Mouse (Mus musculus) kidney, embryonic 15.5 days (tissue): ENCODE data around the gene Trim6. TPM values are rescaled to one million over a fixed set of nuclear protein-coding genes. Genes with fewer than 3 reads are reported as not detected.
A peak's percentile ranks its signal among the peaks of the same experiment; 100 is the strongest.
"Not testable (repeated sequence)": the region's sequence is repeated elsewhere in the genome, so short reads cannot be mapped to it uniquely, and the experiment has no call there.

Experiments
- ATAC-seq: fragments of 200-750 bp; cut with Nextera tagmentation; replicated peaks from 2 replicates; pipeline ENCODE4 v1.8.0; 2017; ENCODE audit warnings: moderate TSS enrichment; ENCODE audit not compliant: low FRiP score
- H3K27ac ChIP-seq: fragments of 300-500 bp; sonication (generic); 2 replicates; pipeline ENCODE4 v1.5.1; 2015; ENCODE audit warnings: mild to moderate bottlenecking, inconsistent platforms
- H3K27me3 ChIP-seq: fragments of 300-500 bp; sonication (generic); 2 replicates; pipeline ENCODE4 v1.6.1; 2015; ENCODE audit warnings: inconsistent platforms
- H3K36me3 ChIP-seq: fragments of 300-500 bp; sonication (generic); 2 replicates; pipeline ENCODE4 v1.6.1; 2015; ENCODE audit warnings: inconsistent platforms
- H3K4me1 ChIP-seq: fragments of 300-500 bp; sonication (generic); 2 replicates; pipeline ENCODE4 v1.6.1; 2015; ENCODE audit warnings: inconsistent platforms
- H3K4me2 ChIP-seq: fragments of 300-500 bp; sonication (generic); 2 replicates; pipeline ENCODE4 v1.6.1; 2015; ENCODE audit warnings: moderate library complexity, mild to moderate bottlenecking, inconsistent platforms
- H3K4me3 ChIP-seq: fragments of 300-500 bp; sonication (generic); replicated peaks from 2 replicates; pipeline ENCODE4 v1.5.1; 2015; ENCODE audit warnings: mild to moderate bottlenecking, inconsistent platforms
- H3K9ac ChIP-seq: fragments of 300-500 bp; sonication (generic); 2 replicates; pipeline ENCODE4 v1.6.1; 2015; ENCODE audit warnings: mild to moderate bottlenecking, inconsistent platforms
- H3K9me3 ChIP-seq: fragments of 300-500 bp; sonication (generic); replicated peaks from 2 replicates; pipeline ENCODE4 v1.6.1; 2016; ENCODE audit warnings: inconsistent platforms
- WGBS: fragments of 180-500 bp; shearing (Covaris S2); methylation state at CpG from one replicate; pipeline ENCODE4 v1.1.7; 2015; ENCODE audit warnings: mixed read lengths; 5-methylcytosine and 5-hydroxymethylcytosine counted together
- polyA plus RNA-seq: library from polyadenylated mRNA; unstranded; fragments of >200 nt; fragmentation: Nextera tagmentation; extraction: Ambion mirVana; gene quantifications from 2 replicates; pipeline ENCODE4 v1.2.1, GENCODE M21; 2015

Trim6 gene
- polyA plus RNA-seq, 1 experiment from 2014 or later = 2.2 TPM

GRCm38 (mm10) chr7:104231203-104231602 lies 12.6 kb downstream of the Trim6 start:
- H3K4me3 ChIP-seq = no peak overlapping the region
- no peaks in the 10 kb centered on the region for H3K9me3 ChIP-seq
- H3K27me3 ChIP-seq = no peaks in the 10 kb centered on the region
- no peaks in the 10 kb centered on the region for H3K4me1 ChIP-seq
- H3K9ac ChIP-seq = no peak overlapping the region
- no peak overlapping the region for H3K27ac ChIP-seq
- WGBS = 31% methylated on average over 2 of the region's 2 CpGs
- no peaks in the 10 kb centered on the region for H3K36me3 ChIP-seq
- ATAC-seq = no peak
- H3K4me2 ChIP-seq = no peak overlapping the region

GRCm38 (mm10) chr7:104240857-104241256 lies 22.3 kb downstream of the Trim6 start:
- Histone ChIP-seq H3K4me1 (0 out of 2 replicates have a peak, but pooled peaks cover 3% of the 10 kb centered on the region), H3K27ac (no peak overlapping the region), H3K9me3 (no peaks in the 10 kb centered on the region), H3K27me3 (no peaks in the 10 kb centered on the region), H3K4me3 (no peak overlapping the region), H3K9ac (no peak overlapping the region), H3K36me3 (no peaks in the 10 kb centered on the region), H3K4me2 (no peak overlapping the region)
- no peak for ATAC-seq

- ATAC-seq = no peak
- H3K4me3 ChIP-seq = no peak overlapping the region
- H3K4me2 ChIP-seq = peak overlapping the region; percentile 62; the same call in 1 of the 2 replicates
- no peak overlapping the region for H3K27ac ChIP-seq
- H3K27me3 ChIP-seq = no peaks in the 10 kb centered on the region
- H3K4me1 ChIP-seq = 0 out of 2 replicates have a peak, but pooled peaks cover 3% of the 10 kb centered on the region
- no peak overlapping the region for H3K9ac ChIP-seq
- H3K36me3 ChIP-seq = no peaks in the 10 kb centered on the region
- WGBS = 65% methylated on average over 1 of the region's 1 CpGs
- H3K9me3 ChIP-seq = no peaks in the 10 kb centered on the region
These were observed 25.0 kb downstream of the Trim6 start for GRCm38 (mm10) chr7:104243616-104244015.

GRCm38 (mm10) chr7:104244287-104245181 lies 25.9 kb downstream of the Trim6 start, which contains the start of gene Trim34a:
Trim34a (plus strand) TSS chr7:104244457.
- H3K27ac ChIP-seq = peak within 1 kb of the TSS; percentile 73
- peak within 1 kb of the TSS; percentile 53 for H3K9ac ChIP-seq
- peak within 1 kb of the TSS; percentile 53 for H3K4me3 ChIP-seq
- H3K4me2 ChIP-seq = peak within 1 kb of the TSS; percentile 62
- ATAC-seq = peak; percentile 93
- no peaks in the 10 kb centered on the region for H3K27me3 ChIP-seq
- H3K9me3 ChIP-seq = no peaks in the 10 kb centered on the region
- 0 out of 2 replicates have a peak, but pooled peaks cover 3% of the 10 kb centered on the region for H3K4me1 ChIP-seq
- H3K36me3 ChIP-seq = no peaks in the 10 kb centered on the region
- WGBS = 5% methylated on average over 13 of the region's 13 CpGs

GRCm38 (mm10) chr7:104260380-104260779 lies 41.8 kb downstream of the Trim6 start:
- not testable (repeated sequence) for H3K27me3 ChIP-seq, H3K36me3 ChIP-seq, H3K4me1 ChIP-seq, H3K4me2 ChIP-seq, H3K9me3 ChIP-seq, ATAC-seq, H3K4me3 ChIP-seq, H3K27ac ChIP-seq, H3K9ac ChIP-seq
- 90% methylated on average over 4 of the region's 4 CpGs for WGBS

- WGBS = 78% methylated on average over 5 of the region's 5 CpGs
- not testable (repeated sequence) for H3K36me3 ChIP-seq, H3K9ac ChIP-seq, H3K4me1 ChIP-seq, ATAC-seq, H3K4me3 ChIP-seq, H3K27ac ChIP-seq, H3K9me3 ChIP-seq, H3K4me2 ChIP-seq, H3K27me3 ChIP-seq
These were observed 46.7 kb downstream of the Trim6 start for GRCm38 (mm10) chr7:104265335-104265734.

GRCm38 (mm10) chr7:104279361-104279760 lies 60.8 kb downstream of the Trim6 start:
- H3K4me3 ChIP-seq, H3K36me3 ChIP-seq, H3K4me1 ChIP-seq, H3K27me3 ChIP-seq, H3K9ac ChIP-seq, ATAC-seq, H3K9me3 ChIP-seq, H3K27ac ChIP-seq, H3K4me2 ChIP-seq: not testable (repeated sequence)
- WGBS = 91% methylated on average over 3 of the region's 3 CpGs

Other genes starting within 250 kb of the Trim6 start
- gene Olfr635, start 247.6 kb upstream of the Trim6 start, polyA plus RNA-seq = not detected in 2 replicates
- not detected in 2 replicates for gene Olfr638, start 220.0 kb upstream of the Trim6 start, polyA plus RNA-seq
- 0.03 TPM in 1 of 2 replicates, not detected in the other for gene Olfr639, start 201.5 kb upstream of the Trim6 start, polyA plus RNA-seq
- not detected in 2 replicates for gene Olfr640, start 193.2 kb upstream of the Trim6 start, polyA plus RNA-seq
- not detected in 2 replicates for gene Olfr641, start 183.3 kb upstream of the Trim6 start, polyA plus RNA-seq
- not detected in 2 replicates for gene Olfr642, start 166.1 kb upstream of the Trim6 start, polyA plus RNA-seq
- gene 4930516K23Rik, start 157.3 kb upstream of the Trim6 start, polyA plus RNA-seq = not detected in 2 replicates
- gene Olfr644, start 146.9 kb upstream of the Trim6 start, polyA plus RNA-seq = not detected in 2 replicates
- gene Olfr645, start 133.3 kb upstream of the Trim6 start, polyA plus RNA-seq = not detected in 2 replicates
- gene Olfr646, start 113.9 kb upstream of the Trim6 start, polyA plus RNA-seq = not detected in 2 replicates
- gene Ubqln5, start 89.0 kb upstream of the Trim6 start, polyA plus RNA-seq = not detected in 2 replicates
- gene Olfr643, start 81.4 kb upstream of the Trim6 start, polyA plus RNA-seq = not detected in 2 replicates
- gene Ubqln3, start 75.5 kb upstream of the Trim6 start, polyA plus RNA-seq = not detected in 2 replicates
- gene Ubqlnl, start 68.2 kb upstream of the Trim6 start, polyA plus RNA-seq = not detected in 2 replicates
- gene Olfm5, start 54.0 kb upstream of the Trim6 start, polyA plus RNA-seq = not detected in 2 replicates
- gene Olfr648, start 35.4 kb upstream of the Trim6 start, polyA plus RNA-seq = 0.10 and 0.14 TPM in 2 replicates
- gene Olfr649, start 22.8 kb upstream of the Trim6 start, polyA plus RNA-seq = not detected in 2 replicates
- gene Trim34a, start 25.7 kb downstream of the Trim6 start, polyA plus RNA-seq = 2.0 and 2.1 TPM in 2 replicates
- gene Trim5, start 69.3 kb downstream of the Trim6 start, polyA plus RNA-seq = 0.30 and 0.38 TPM in 2 replicates
- gene Trim12a, start 96.7 kb downstream of the Trim6 start, polyA plus RNA-seq = 7.1 and 7.5 TPM in 2 replicates
- 0.09 TPM in 1 of 2 replicates, not detected in the other for gene Trim34b, start 110.7 kb downstream of the Trim6 start, polyA plus RNA-seq
- 2.2 and 2.3 TPM in 2 replicates for gene Trim12c, start 134.6 kb downstream of the Trim6 start, polyA plus RNA-seq
- gene Trim30b, start 151.1 kb downstream of the Trim6 start, polyA plus RNA-seq = 0.09 TPM in 1 of 2 replicates, not detected in the other
- 0.12 and 0.22 TPM in 2 replicates for gene Trim30c, start 182.0 kb downstream of the Trim6 start, polyA plus RNA-seq
- 1.1 and 1.3 TPM in 2 replicates for gene Trim30a, start 246.4 kb downstream of the Trim6 start, polyA plus RNA-seq